Mouse (Mus musculus): ENCODE data around the gene A930009A15Rik. TPM values are rescaled to one million over a fixed set of nuclear protein-coding genes. Genes with fewer than 3 reads are reported as not detected.

A930009A15Rik gene
- total RNA-seq, 1 experiment from 2014 or later = not detected

- ATAC-seq (replicated peaks; ENCODE audit: insufficient number of reproducible peaks, low FRiP score, low TSS enrichment, poor library complexity, severe bottlenecking) = no peak
Observed at GRCm38 (mm10) chr10:115571734-115572440, 2.1 kb downstream of the A930009A15Rik start.

GRCm38 (mm10) chr10:115579076-115579475 lies 9.3 kb downstream of the A930009A15Rik start:
- no peak for ATAC-seq (replicated peaks; ENCODE audit: insufficient number of reproducible peaks, low FRiP score, low TSS enrichment, poor library complexity, severe bottlenecking)

DNA sequence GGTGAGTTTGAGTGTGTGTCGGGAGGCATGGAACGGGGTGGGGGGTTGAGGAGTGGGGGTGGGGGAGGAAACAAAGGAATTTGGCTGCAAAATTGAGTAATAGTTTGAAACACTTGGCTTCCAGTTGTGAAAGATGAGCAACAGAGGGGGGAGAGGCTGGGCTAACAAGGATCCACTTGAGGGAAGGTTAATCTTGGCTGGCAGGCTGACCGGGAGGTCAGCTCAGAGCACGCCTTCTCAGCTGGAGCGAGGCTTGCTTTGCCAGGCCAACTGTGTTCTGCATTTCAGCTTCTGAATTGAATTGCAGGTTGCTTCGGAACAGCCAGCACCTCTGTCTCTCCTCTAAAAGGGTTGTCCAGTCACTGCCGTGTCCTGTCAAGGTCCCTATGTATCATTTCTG lies 9.7 kb downstream of the A930009A15Rik start:
- ATAC-seq (replicated peaks; ENCODE audit: insufficient number of reproducible peaks, low FRiP score, low TSS enrichment, poor library complexity, severe bottlenecking) = no peak

DNA sequence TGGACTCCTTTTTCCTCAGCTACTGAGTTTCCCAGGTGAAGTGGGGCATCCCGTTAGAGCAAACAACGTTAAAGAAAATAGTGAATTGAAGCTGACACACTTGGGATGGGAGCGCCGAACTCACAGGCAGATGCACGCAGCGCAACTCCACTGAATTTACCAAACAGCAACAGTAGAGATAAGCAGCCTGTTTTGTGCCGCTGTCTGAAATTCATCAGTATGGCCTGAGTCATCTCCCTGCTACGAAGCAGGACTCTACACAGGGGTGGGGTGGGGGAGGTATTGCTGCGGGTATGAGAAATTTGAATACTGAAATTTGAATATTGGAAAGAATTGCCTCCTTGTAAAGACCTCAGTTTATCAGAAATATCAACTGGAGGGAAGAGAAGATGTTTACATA lies 12.2 kb downstream of the A930009A15Rik start:
- no peak for ATAC-seq (replicated peaks; ENCODE audit: insufficient number of reproducible peaks, low FRiP score, low TSS enrichment, poor library complexity, severe bottlenecking)

GRCm38 (mm10) chr10:115583071-115583470 lies 13.3 kb downstream of the A930009A15Rik start:
- no peak for ATAC-seq (replicated peaks; ENCODE audit: insufficient number of reproducible peaks, low FRiP score, low TSS enrichment, poor library complexity, severe bottlenecking)

GRCm38 (mm10) chr10:115584656-115585055 lies 14.9 kb downstream of the A930009A15Rik start:
- ATAC-seq (replicated peaks; ENCODE audit: insufficient number of reproducible peaks, low FRiP score, low TSS enrichment, poor library complexity, severe bottlenecking) = no peak

DNA sequence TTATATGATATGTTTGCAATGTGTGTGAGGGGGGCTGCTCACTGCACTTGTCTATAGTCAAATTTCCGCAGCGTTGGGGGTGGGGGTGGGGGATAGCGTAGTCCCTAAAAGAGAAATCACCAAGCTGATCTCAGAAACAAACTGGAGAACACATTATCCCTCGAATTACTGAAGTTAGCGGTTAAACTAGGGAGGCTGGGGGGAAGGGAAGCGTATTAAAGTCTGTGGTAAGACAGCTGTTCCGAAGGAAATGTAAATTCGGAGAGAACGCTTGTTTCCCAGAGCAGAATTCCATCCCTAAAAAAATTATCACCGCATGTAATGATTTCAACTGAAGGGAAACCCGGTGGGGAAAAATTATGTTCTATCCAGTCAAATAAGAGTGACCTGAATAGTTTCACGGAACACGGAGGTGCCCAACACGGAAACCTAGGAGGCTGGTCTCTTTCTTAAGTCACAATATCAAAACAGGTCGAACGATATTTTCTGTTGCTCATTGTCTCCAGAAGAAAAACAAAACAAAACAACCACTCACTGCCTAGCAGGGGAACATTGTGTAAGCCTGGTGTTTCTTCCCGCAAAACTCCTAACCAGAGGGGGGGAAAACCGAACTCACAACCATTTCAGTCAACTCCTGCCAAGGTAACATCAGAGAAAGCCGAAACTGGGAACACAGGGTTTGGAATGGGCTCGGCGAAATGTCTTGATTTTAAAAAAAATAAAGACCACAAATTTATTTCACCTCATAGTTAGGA lies 15.9 kb downstream of the A930009A15Rik start:
- ATAC-seq (replicated peaks; ENCODE audit: insufficient number of reproducible peaks, low FRiP score, low TSS enrichment, poor library complexity, severe bottlenecking) = no peak

DNA sequence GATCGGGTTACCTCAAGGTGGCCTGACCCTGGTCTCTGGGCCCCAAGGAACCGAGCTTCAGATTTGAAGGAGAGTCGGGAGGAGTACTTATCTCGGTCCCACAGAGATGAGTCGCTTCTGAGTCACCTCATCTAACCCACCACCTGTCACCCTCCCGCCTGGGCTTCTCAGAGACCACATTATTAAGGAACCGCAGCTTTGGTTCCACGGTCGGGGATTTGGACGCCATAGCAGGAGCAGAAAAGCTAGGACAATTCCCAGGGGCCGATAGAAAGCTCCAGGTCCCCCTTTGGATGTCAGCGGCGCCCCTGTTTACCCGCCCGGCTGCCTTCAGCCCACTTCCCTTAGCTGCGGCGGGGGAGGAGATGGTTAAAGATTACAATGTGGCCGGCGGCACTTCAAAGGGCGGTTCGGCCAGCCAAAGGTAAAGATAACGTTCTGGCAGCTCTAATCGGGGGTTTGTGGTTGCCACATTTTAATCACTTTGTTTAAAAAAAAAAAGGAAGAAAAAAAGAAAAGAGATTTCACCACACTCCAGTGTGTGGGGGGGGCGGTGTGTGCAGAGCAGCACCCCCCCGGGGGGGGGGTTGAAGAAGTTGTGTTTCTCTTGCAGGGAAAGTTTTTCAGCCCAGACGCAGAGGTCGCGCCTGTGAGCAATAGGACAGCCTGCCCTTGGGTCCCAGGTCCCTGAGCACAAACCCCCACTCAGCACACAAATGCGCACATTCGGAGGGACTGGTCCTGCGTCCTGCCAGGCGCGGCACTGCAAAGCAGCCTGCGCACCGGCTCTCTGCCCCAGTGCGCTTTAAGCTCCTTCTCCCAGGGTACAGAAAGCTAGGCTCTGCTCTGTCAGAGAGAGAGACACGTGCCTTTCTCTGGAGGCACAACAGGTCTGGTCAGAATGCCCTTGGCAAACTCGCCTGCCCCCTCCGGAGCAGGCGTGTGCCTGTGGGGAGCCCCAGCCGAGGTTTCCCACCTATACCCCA lies 16.8 kb downstream of the A930009A15Rik start:
- ATAC-seq (replicated peaks; ENCODE audit: insufficient number of reproducible peaks, low FRiP score, low TSS enrichment, poor library complexity, severe bottlenecking) = no peak; the same call in 1 of the 2 replicates

DNA sequence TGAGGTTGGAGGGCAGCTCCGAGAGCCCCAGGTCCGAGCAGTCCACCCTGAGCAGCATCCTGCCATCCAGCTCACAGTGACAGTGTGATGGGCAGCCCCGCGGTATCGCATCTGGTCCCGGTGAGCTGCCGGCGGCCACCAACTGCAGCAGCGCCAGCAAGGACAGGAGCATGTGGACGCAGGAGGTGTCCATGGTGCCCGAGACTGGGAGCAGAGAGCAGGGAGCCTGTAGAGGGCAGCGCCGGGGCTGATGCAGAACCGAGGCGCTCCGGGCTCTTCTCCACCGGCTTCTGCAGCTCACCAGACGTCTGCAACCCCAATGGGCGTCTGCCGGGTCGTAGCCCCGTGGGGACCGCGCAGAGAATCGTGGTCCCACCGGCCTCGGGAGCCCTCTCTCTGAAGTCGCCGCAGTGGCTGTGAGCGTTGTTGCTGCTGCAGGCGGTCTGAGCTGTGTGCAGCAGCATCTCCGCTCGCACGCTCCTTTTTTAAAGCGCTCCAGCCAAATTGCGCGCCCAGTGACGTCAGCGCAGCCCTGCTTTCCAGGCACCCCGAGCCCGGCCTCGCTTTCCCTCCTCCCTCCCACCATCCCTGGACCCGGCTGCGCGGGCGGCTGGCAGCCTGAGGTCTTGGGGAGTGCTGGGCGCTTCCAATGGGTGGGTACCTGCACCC lies 17.6 kb downstream of the A930009A15Rik start, which contains the start of gene Lgr5:
Gene Lgr5 (minus strand): TSS at position 480 of the 669 bp plus-strand sequence.
- ATAC-seq (replicated peaks; ENCODE audit: insufficient number of reproducible peaks, low FRiP score, low TSS enrichment, poor library complexity, severe bottlenecking) = no peak

DNA sequence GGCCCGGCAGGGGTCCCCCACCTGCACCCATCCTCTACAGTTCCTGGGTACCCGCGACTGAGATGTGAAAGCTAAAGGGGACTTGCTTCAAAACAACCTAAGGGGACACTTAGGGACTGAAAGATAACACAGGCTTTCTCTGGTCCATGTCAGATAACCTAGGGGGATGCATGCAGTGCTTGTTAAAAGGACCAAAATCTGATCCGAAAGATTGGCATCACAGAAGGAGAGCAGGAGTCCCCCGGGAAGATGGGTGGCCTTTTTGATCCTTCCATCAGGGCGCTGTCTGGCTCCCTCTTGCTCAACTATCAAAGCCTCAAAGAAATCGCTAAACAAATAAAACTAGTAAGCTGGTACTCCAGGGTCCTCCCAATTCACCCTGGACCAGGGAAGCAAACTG lies 18.2 kb downstream of the A930009A15Rik start:
- ATAC-seq (replicated peaks; ENCODE audit: insufficient number of reproducible peaks, low FRiP score, low TSS enrichment, poor library complexity, severe bottlenecking) = no peak

GRCm38 (mm10) chr10:115593221-115593620 lies 23.4 kb downstream of the A930009A15Rik start:
- ATAC-seq (replicated peaks; ENCODE audit: insufficient number of reproducible peaks, low FRiP score, low TSS enrichment, poor library complexity, severe bottlenecking) = no peak

DNA sequence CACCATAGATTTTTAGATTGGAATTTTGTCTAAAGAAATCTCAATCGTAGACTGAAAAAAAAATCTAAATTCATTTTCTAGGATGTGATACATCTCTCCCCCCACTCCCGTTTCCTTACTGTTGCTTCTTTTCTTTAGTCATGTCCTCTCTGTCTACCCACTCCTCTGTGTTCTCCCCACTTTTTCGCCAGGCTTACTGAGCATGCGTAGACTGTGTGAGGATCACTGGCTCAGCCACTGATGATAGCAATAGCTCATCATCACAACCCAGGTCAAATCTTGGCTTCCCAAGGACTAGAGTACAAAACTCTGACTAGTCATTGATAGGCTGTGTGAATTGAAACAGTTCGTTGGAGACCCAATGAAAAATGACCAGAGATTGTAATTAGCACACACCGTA lies 23.9 kb downstream of the A930009A15Rik start:
- no peak for ATAC-seq (replicated peaks; ENCODE audit: insufficient number of reproducible peaks, low FRiP score, low TSS enrichment, poor library complexity, severe bottlenecking)

DNA sequence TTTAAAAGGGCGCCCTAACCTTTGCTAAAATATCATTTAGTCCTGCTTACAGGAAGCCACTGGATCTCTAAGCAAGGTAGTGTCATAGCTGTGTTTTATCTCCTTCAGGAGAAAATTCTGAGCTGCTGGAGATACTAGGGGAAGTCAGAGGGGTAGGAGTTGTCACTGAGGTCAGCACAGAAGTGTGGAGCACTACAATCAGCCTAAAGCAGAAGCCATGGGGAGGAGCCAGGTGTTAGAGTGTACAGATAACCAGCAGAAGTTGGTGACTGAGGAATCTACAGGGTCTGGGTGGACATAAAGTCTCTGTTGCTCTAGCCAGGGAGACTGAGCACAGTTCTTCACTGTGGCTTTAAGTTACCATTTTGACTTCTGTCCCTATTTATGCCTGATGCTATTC lies 26.0 kb downstream of the A930009A15Rik start:
- no peak for ATAC-seq (replicated peaks; ENCODE audit: insufficient number of reproducible peaks, low FRiP score, low TSS enrichment, poor library complexity, severe bottlenecking)

- no peak for ATAC-seq (replicated peaks; ENCODE audit: insufficient number of reproducible peaks, low FRiP score, low TSS enrichment, poor library complexity, severe bottlenecking)
Observed at GRCm38 (mm10) chr10:115617456-115618287, 47.9 kb downstream of the A930009A15Rik start.

DNA sequence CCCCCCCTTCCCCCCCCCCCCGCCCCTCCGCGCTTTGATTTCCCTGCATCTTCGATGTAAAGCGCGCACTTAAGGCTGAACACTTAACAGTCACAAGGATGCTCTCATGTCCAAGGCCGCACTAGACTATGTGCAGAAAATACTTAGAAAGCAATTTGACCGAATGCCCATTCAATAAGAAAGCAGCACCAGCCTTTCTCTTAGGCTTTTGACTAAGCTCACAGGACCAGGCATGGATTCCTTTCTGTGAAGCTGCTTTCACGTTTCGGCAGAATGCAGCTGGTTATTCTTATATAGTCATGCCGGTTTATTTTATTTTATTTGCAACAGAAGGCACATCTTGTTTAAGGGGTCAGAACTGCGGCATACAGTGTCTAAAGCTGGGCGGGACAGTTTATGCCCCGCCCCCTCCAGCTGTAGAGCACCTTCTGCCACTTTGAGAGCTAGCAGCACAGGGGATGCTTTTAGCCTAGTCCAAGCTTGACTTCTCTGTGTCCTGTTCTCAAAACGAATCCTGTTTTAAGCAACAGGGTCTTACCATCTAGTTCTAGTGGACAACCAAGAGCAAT lies 48.6 kb downstream of the A930009A15Rik start:
- ATAC-seq (replicated peaks; ENCODE audit: insufficient number of reproducible peaks, low FRiP score, low TSS enrichment, poor library complexity, severe bottlenecking) = no peak

DNA sequence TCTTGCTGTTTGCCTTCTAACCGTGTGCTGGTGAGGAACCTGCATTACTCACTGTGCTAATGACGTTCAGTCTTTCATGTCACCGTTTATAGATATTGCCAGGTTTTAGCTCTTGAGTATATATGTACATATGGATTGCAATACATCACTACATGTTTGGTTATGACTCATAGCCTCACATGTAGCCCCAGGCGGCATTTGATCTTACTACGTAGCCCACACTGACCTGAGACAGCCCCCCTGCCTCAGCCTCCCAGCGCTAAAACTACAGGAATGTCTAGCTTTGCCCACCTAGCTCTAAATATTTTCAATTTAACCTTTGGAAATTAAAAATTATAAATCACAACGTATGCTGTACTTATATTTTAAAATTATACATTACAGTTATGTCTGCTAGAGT lies 53.7 kb downstream of the A930009A15Rik start:
- no peak for ATAC-seq (replicated peaks; ENCODE audit: insufficient number of reproducible peaks, low FRiP score, low TSS enrichment, poor library complexity, severe bottlenecking)

GRCm38 (mm10) chr10:115623956-115624671 lies 54.3 kb downstream of the A930009A15Rik start:
- no peak for ATAC-seq (replicated peaks; ENCODE audit: insufficient number of reproducible peaks, low FRiP score, low TSS enrichment, poor library complexity, severe bottlenecking)
